Mouse (Mus musculus) brain, embryonic 14.5 days (tissue): ENCODE measurements at regions not wholly inside any gene's neighbourhood (a gene's known extent, or its start where the extent isn't known, plus 50 kb on each side); places are given as distances from the start of the nearest gene placed in this dataset.

ENCODE experiments used
- CTCF ChIP-seq: fragments of 200-500 bp; IDR thresholded peaks from 2 replicates; pipeline ENCODE4 v1.5.1; 2012; ENCODE audit warnings: inconsistent platforms, mild to moderate bottlenecking, moderate library complexity, borderline replicate concordance; ENCODE audit not compliant: insufficient read depth, insufficient read length; ENCODE audit errors: extremely low read depth
- POLR2A ChIP-seq: fragments of 200-500 bp; IDR thresholded peaks from 2 replicates; pipeline ENCODE4 v1.6.1; 2012; ENCODE audit warnings: mild to moderate bottlenecking, inconsistent platforms, borderline replicate concordance; ENCODE audit not compliant: poor library complexity, insufficient read depth, insufficient read length, severe bottlenecking; ENCODE audit errors: extremely low read depth

DNA sequence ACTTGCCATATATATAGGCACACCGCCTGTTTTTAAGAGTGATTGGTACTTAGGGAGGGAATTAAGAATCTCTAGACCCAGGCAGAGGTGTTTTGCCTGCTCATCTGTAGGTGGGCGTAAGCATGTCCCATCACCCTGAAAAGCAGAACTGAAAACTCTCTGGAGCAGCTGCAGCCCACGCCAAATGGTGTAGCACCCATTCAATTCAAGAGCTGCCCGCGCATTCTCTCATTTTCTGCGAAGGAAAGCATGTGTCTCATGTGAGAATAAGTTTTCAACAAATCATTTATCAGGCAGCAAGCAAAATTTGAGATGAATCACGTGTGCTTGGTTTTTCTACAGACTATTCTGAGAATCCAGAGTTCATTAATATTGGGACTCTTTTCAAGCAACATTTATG, 252.7 kb downstream of the Ptprc start:
- TF ChIP-seq POLR2A (no peak), CTCF (no peak)
